Mouse (Mus musculus) heart, postnatal 4 days (tissue): ENCODE data around the gene Sh3bp1. TPM values are rescaled to one million over a fixed set of nuclear protein-coding genes. Genes with fewer than 3 reads are reported as not detected.

ENCODE experiments used
- DNase-seq: peaks from one replicate; pipeline ENCODE4 v3.0.0; 2021
- total RNA-seq, 2 experiments: library from RNA; stranded (reverse); gene quantifications; 2 replicates each; pipeline ENCODE4 v1.2.3; 2021

The Sh3bp1 gene
- total RNA-seq, 2 experiments from 2014 or later: 7.7 to 11.1 TPM

- DNase-seq: peak; percentile 78
Measured at GRCm38 (mm10) chr15:78915660-78916017, 16.1 kb downstream of the Sh3bp1 start.

- no peak for DNase-seq
Measured at GRCm38 (mm10) chr15:78916052-78916826, 16.7 kb downstream of the Sh3bp1 start.

GRCm38 (mm10) chr15:78918126-78918525 is 18.6 kb downstream of the Sh3bp1 start:
- no peak for DNase-seq

- no peak for DNase-seq
Measured at GRCm38 (mm10) chr15:78919914-78920313, 20.3 kb downstream of the Sh3bp1 start.

- no peak for DNase-seq
Measured at GRCm38 (mm10) chr15:78922700-78923099, 23.1 kb downstream of the Sh3bp1 start.

GRCm38 (mm10) chr15:78923585-78923984 is 24.0 kb downstream of the Sh3bp1 start:
- DNase-seq: no peak

GRCm38 (mm10) chr15:78925129-78925528 is 25.6 kb downstream of the Sh3bp1 start:
- peak; percentile 43 for DNase-seq

GRCm38 (mm10) chr15:78926021-78926919 is 26.7 kb downstream of the Sh3bp1 start, which contains the start of gene Lgals1:
Lgals1 (plus strand) TSS chr15:78926725.
- DNase-seq: peak; percentile 96

- peak; percentile 63 for DNase-seq
Measured at GRCm38 (mm10) chr15:78927021-78927787, 27.6 kb downstream of the Sh3bp1 start.

GRCm38 (mm10) chr15:78927788-78928457 is 28.4 kb downstream of the Sh3bp1 start:
- DNase-seq: peak; percentile 82

GRCm38 (mm10) chr15:78928539-78928938 is 29.0 kb downstream of the Sh3bp1 start:
- no peak for DNase-seq

- no peak for DNase-seq
Measured at GRCm38 (mm10) chr15:78930192-78930706, 30.7 kb downstream of the Sh3bp1 start.

GRCm38 (mm10) chr15:78930801-78931426 is 31.3 kb downstream of the Sh3bp1 start:
- DNase-seq: no peak

- DNase-seq: peak; percentile 69
Measured at GRCm38 (mm10) chr15:78931577-78931976, 32.0 kb downstream of the Sh3bp1 start.

- peak; percentile 87 for DNase-seq
Measured at GRCm38 (mm10) chr15:78934784-78935320, 35.3 kb downstream of the Sh3bp1 start, which contains the start of gene Nol12. Nol12 (plus strand) TSS chr15:78934933.

GRCm38 (mm10) chr15:78936403-78936802 is 36.8 kb downstream of the Sh3bp1 start:
- no peak for DNase-seq

GRCm38 (mm10) chr15:78937311-78937710 is 37.7 kb downstream of the Sh3bp1 start:
- DNase-seq: no peak

GRCm38 (mm10) chr15:78937963-78938362 is 38.4 kb downstream of the Sh3bp1 start:
- DNase-seq: no peak

- DNase-seq: no peak
Measured at GRCm38 (mm10) chr15:78940325-78940724, 40.8 kb downstream of the Sh3bp1 start.

- peak; percentile 90 for DNase-seq
Measured at GRCm38 (mm10) chr15:78942663-78943062, 43.1 kb downstream of the Sh3bp1 start.

GRCm38 (mm10) chr15:78946232-78946631 is 46.7 kb downstream of the Sh3bp1 start:
- DNase-seq: no peak
